Mouse (Mus musculus) stomach, embryonic 16.5 days (tissue): ENCODE data around the gene Dync1li1. TPM values are rescaled to one million over a fixed set of nuclear protein-coding genes. Genes with fewer than 3 reads are reported as not detected.
"Not testable (repeated sequence)": the region's sequence is repeated elsewhere in the genome, so short reads cannot be mapped to it uniquely, and the experiment has no call there.

Experiments
- ATAC-seq: fragments of 200-750 bp; cut with Nextera tagmentation; 2 replicates; pipeline ENCODE4 v1.8.0; 2017; ENCODE audit warnings: moderate number of reproducible peaks, moderate TSS enrichment; ENCODE audit not compliant: insufficient read depth, low FRiP score
- H3K27ac ChIP-seq: fragments of 300-500 bp; sonication (generic); 2 replicates; pipeline ENCODE4 v1.5.1; 2014; ENCODE audit warnings: low read length
- H3K27me3 ChIP-seq: fragments of 300-500 bp; sonication (generic); 2 replicates; pipeline ENCODE4 v1.6.1; 2014; ENCODE audit warnings: low read length, control low read depth, mixed read lengths; ENCODE audit not compliant: control insufficient read depth, insufficient read depth
- H3K36me3 ChIP-seq: fragments of 300-500 bp; sonication (generic); 2 replicates; pipeline ENCODE4 v1.6.1; 2014; ENCODE audit warnings: low read length; ENCODE audit not compliant: control insufficient read depth, insufficient read depth
- H3K4me1 ChIP-seq: fragments of 300-500 bp; sonication (generic); 2 replicates; pipeline ENCODE4 v1.6.1; 2014; ENCODE audit warnings: low read length, control low read depth, mixed read lengths; ENCODE audit not compliant: control insufficient read depth, insufficient read depth
- H3K4me2 ChIP-seq: fragments of 300-500 bp; sonication (generic); 2 replicates; pipeline ENCODE4 v1.6.1; 2014; ENCODE audit warnings: low read depth, low read length, mixed read lengths
- H3K4me3 ChIP-seq: fragments of 300-500 bp; sonication (generic); replicated peaks from 2 replicates; pipeline ENCODE4 v1.5.1; 2014; ENCODE audit warnings: mild to moderate bottlenecking, low read length
- H3K9ac ChIP-seq: fragments of 300-500 bp; sonication (generic); 2 replicates; pipeline ENCODE4 v1.6.1; 2014; ENCODE audit warnings: low read length
- H3K9me3 ChIP-seq: fragments of 300-500 bp; sonication (generic); replicated peaks from 2 replicates; pipeline ENCODE4 v1.6.1; 2016; ENCODE audit warnings: low read length, control low read depth; ENCODE audit not compliant: control insufficient read depth
- WGBS: fragments of 180-500 bp; shearing (Covaris S2); extraction: QIAGEN DNeasy Blood & Tissue Kit; methylation state at CpG from one replicate; pipeline ENCODE4 v1.1.7; 2014; 5-methylcytosine and 5-hydroxymethylcytosine counted together
- polyA plus RNA-seq: library from polyadenylated mRNA; unstranded; fragments of >200 nt; fragmentation: Nextera tagmentation; extraction: Ambion mirVana; gene quantifications from 2 replicates; pipeline ENCODE4 v1.2.1, GENCODE M21; 2015

The Dync1li1 gene
- polyA plus RNA-seq, result 45.2 and 53.0 TPM in 2 replicates

GRCm38 (mm10) chr9:114688252-114688952 lies at the start of gene Dync1li1:
Dync1li1 (plus strand) TSS chr9:114688790.
- Histone ChIP-seq H3K4me1 (peaks cover 17% of the 10 kb centered on the region), H3K9ac (peak within 1 kb of the TSS; percentile 95), H3K9me3 (no peaks in the 10 kb centered on the region), H3K36me3 (peaks cover 8% of the 10 kb centered on the region; the same call in 1 of the 2 replicates), H3K27me3 (no peaks in the 10 kb centered on the region), H3K27ac (peak within 1 kb of the TSS; percentile 91), H3K4me2 (peak within 1 kb of the TSS; percentile 79), H3K4me3 (peak within 1 kb of the TSS; percentile 93)
- under 1% methylated on average over 56 of the region's 57 CpGs for WGBS
- peak; percentile 97 for ATAC-seq

GRCm38 (mm10) chr9:114639186-114639748 lies 49.3 kb upstream of the Dync1li1 start:
- peak overlapping the region; percentile 92 for H3K4me3 ChIP-seq
- H3K36me3 ChIP-seq, result 0 out of 2 replicates have a peak, but pooled peaks cover 2% of the 10 kb centered on the region
- WGBS, result 13% methylated on average over 18 of the region's 18 CpGs
- H3K27ac ChIP-seq, result peak overlapping the region; percentile 82
- H3K4me2 ChIP-seq, result peak overlapping the region; percentile 88
- peak; percentile 2; the same call in 1 of the 2 replicates for ATAC-seq
- no peaks in the 10 kb centered on the region for H3K9me3 ChIP-seq
- H3K4me1 ChIP-seq, result peaks cover 3% of the 10 kb centered on the region; the same call in 1 of the 2 replicates
- H3K9ac ChIP-seq, result peak overlapping the region; percentile 86
- peaks cover 4% of the 10 kb centered on the region; the same call in 1 of the 2 replicates for H3K27me3 ChIP-seq

GRCm38 (mm10) chr9:114639839-114640646 lies 48.5 kb upstream of the Dync1li1 start, which contains the start of gene Cnot10:
Cnot10 (minus strand) TSS chr9:114640184.
- peak; percentile 99 for ATAC-seq
- H3K9me3 ChIP-seq, result no peaks in the 10 kb centered on the region
- WGBS, result 4% methylated on average over 51 of the region's 51 CpGs

GRCm38 (mm10) chr9:114646556-114647505 lies 41.8 kb upstream of the Dync1li1 start:
- WGBS, result 87% methylated on average over 12 of the region's 12 CpGs
- Histone ChIP-seq H3K4me3 (no peak overlapping the region), H3K27me3 (peaks cover 6% of the 10 kb centered on the region; the same call in 1 of the 2 replicates), H3K4me1 (no peaks in the 10 kb centered on the region), H3K9ac (no peak overlapping the region), H3K4me2 (no peak overlapping the region), H3K36me3 (no peaks in the 10 kb centered on the region), H3K9me3 (no peaks in the 10 kb centered on the region), H3K27ac (no peak overlapping the region)
- 0 out of 2 replicates have a peak, but pooled peaks have one; percentile 33 for ATAC-seq

More at GRCm38 (mm10) chr9:114639839-114640646, 48.5 kb upstream of the Dync1li1 start, which contains the start of gene Cnot10:
- peaks cover 6% of the 10 kb centered on the region; the same call in 1 of the 2 replicates for H3K27me3 ChIP-seq
- peak within 1 kb of the TSS; percentile 88 for H3K4me2 ChIP-seq
- 0 out of 2 replicates have a peak, but pooled peaks cover 2% of the 10 kb centered on the region for H3K36me3 ChIP-seq
- peak within 1 kb of the TSS; percentile 86 for H3K9ac ChIP-seq
- H3K4me3 ChIP-seq, result peak within 1 kb of the TSS; percentile 92
- H3K4me1 ChIP-seq, result peaks cover 3% of the 10 kb centered on the region; the same call in 1 of the 2 replicates
- peak within 1 kb of the TSS; percentile 82 for H3K27ac ChIP-seq

GRCm38 (mm10) chr9:114647506-114648432 lies 40.8 kb upstream of the Dync1li1 start:
- Histone ChIP-seq H3K4me2 (no peak overlapping the region), H3K9ac (no peak overlapping the region), H3K36me3 (no peaks in the 10 kb centered on the region), H3K9me3 (no peaks in the 10 kb centered on the region), H3K27ac (no peak overlapping the region), H3K4me1 (no peaks in the 10 kb centered on the region), H3K4me3 (no peak overlapping the region), H3K27me3 (peaks cover 6% of the 10 kb centered on the region; the same call in 1 of the 2 replicates)
- 80% methylated on average over 28 of the region's 28 CpGs for WGBS
- no peak for ATAC-seq

GRCm38 (mm10) chr9:114648472-114648871 lies 40.1 kb upstream of the Dync1li1 start:
- not testable (repeated sequence) for H3K4me2 ChIP-seq, H3K27me3 ChIP-seq, H3K36me3 ChIP-seq, ATAC-seq, H3K9ac ChIP-seq, H3K4me1 ChIP-seq, H3K4me3 ChIP-seq, H3K9me3 ChIP-seq, H3K27ac ChIP-seq
- 48% methylated on average over 8 of the region's 9 CpGs for WGBS

GRCm38 (mm10) chr9:114649371-114649770 lies 39.2 kb upstream of the Dync1li1 start:
- H3K9me3 ChIP-seq, result no peaks in the 10 kb centered on the region
- WGBS, result 52% methylated on average over 5 of the region's 5 CpGs
- H3K4me2 ChIP-seq, result no peak overlapping the region
- no peak overlapping the region for H3K27ac ChIP-seq
- H3K4me3 ChIP-seq, result no peak overlapping the region
- H3K9ac ChIP-seq, result no peak overlapping the region
- H3K27me3 ChIP-seq, result peaks cover under 1% of the 10 kb centered on the region; the same call in 1 of the 2 replicates
- no peaks in the 10 kb centered on the region for H3K4me1 ChIP-seq
- ATAC-seq, result no peak
- no peaks in the 10 kb centered on the region for H3K36me3 ChIP-seq
